Mouse (Mus musculus) c-Kit-positive CD71-positive TER-119-positive erythroid progenitor cells, embryonic 14.5 days (primary cell): Measurements from ENCODE around the gene Srsf10.

ENCODE experiments used
- DNase-seq: peaks from one replicate; pipeline ENCODE4 v3.0.0-alpha.2; 2013; ENCODE audit warnings: low spot score

The Srsf10 gene

DNA sequence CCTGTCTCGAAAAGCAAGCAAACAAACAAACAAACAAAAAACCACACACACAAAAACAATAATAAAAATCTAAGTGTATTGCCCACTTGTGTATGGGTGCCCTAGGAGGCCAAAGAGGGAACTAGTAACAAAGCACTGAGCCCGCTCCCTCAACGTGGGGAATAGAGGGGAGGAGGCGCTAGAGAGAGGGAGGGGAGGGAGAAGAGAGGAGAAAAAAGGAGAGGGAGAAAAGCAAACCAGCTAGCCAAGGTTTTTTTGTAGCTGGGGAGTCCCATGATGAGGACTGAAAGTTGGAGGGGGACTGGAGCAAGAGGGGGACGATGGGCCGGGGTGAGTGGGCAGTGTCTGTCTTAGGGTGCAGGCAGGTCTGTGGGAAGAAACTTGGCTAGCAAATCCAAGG is 467 bp upstream of the Srsf10 start:
- no peak for DNase-seq

DNA sequence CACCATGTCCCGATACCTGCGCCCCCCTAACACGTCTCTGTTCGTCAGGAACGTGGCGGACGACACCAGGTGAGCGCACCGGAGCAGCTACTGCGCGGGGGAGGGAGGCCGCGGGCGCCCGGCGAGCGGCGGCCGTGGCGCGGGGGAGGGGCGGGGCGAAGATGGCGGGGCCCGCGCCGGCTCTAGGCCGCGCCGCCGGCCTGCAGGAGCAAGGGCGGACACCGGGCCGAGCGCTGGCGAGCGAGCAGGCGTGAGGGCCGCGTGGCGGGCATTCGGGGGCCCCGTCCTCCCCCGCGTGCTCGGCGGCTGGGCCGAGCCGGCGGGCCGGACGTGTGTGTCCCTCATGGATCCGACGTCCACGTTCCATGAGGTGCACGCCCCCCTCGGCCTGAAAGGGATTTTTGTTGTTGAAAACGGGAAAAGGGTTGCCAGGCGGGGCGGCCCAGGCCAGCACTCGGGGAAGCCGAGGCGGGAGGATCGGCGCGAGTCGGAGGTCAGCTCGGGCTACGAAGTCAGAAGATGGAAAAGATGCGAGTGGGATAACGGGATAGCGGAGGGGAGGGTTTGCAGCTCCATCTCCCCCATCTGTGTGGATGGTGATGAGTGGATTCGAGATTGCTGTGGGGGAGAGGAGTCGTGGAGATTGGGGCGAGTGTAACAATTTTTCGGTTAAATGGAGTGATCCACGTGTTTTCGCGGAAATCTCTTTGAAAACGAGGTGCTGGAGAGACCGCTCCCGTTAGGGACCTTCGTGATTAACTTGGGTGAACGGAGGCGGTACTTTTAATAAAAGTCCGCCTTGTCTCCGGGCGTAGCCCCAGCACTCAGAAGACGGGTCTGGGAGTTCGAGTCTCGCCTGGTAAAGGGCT is 910 bp downstream of the Srsf10 start:
- peak; percentile 66 for DNase-seq

DNA sequence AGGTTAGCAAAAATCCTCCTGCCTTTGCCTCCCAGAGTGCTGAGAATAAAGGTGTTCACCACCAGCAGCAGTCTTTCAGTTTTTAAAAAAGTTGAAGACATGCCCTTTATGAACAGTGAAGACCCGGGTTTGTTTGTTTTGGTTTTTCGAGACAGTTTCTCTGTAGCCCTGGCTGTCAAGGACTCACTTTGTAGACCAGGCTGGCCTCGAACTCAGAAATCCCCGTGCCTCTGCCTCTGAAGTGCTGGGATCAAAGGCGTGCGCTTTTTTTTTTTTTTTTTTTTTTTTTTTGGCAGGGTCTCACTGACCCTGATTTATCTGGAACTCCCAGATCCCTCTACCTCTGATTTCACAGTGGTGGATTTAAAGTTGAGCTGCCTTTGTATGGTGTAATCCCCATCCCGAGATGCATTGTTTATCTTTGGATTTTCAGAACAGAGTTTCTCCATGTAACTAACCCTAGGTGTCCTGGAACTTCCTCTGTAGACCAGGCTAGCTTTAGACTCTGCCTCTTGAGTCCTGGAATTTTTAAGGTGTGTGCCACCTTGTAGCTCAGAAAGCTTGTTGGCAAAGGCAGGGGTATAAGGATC is 2.1 kb downstream of the Srsf10 start:
- no peak for DNase-seq

DNA sequence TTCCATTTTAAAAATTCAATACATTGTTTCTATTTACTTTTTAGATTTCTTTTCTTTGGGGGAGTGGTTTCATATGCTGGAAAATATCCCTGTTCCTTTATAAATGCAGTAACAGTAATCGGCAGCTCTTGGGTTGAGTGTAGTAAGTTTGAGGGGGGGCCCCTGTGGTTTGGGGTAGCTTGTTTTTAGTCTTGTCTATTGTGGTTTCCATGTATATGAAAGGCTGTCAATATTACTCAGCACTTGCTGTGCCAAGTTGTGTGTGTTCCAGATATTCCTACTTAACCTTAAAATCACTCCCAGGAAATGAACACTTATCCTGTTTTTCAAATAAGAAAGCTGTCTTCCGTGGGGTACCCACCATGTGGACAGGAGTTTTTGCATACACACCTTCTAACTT is 13.4 kb downstream of the Srsf10 start:
- no peak for DNase-seq

DNA sequence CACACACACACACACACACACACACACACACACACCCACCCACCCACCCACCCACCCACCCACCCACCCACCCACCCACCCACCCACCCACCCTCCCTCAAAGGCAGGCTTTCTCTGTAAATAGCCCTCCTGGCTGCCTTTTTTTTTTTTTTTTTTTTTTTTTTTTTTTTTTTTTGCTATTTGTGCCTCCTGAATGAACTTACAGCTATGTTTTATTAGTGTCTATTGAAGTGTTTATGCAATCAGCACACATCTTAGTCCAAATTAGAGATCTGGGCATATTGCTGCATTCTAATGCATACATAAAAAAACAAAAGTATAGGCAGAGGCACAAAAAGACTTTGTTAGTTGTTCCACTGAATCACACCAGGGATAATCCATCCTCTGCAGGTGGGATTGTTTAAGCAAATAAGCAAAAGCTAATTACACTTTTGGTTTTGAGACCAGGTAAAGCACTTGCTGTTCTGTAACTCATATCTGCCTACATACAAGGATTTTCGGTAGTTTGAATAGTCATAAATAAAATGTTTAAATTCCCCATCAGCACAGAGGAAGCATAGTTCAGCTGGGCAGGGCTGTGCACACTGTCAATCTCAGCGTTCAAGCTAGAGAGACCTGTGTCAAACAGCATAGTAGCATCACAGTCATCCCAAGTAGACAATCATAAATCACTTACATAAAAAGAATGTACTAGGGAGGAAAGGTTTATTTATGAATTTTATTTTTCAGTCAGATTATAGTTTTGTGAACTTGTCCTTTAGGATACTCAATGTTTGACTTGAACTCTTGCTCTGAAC is 14.9 kb downstream of the Srsf10 start:
- no peak for DNase-seq

DNA sequence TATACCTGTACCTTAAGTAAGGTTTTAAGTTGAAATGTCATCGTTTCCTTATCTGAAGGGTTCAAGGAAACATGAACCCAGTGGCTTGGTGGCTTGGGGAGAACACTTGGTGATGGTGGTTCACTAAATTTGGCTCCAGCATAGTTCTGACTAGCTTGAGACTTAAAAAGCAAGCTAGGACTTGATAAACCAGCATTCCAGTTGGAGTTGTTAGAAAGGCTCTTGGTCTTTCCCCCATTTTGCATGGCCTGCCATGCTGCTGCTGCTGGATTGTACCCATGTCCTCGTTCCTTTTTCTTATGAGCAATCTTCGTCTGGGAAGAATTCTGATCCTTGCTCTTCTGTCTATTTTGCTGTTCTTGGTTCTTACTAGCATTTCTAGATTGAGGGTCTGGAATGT is 16.5 kb downstream of the Srsf10 start:
- DNase-seq = no peak

DNA sequence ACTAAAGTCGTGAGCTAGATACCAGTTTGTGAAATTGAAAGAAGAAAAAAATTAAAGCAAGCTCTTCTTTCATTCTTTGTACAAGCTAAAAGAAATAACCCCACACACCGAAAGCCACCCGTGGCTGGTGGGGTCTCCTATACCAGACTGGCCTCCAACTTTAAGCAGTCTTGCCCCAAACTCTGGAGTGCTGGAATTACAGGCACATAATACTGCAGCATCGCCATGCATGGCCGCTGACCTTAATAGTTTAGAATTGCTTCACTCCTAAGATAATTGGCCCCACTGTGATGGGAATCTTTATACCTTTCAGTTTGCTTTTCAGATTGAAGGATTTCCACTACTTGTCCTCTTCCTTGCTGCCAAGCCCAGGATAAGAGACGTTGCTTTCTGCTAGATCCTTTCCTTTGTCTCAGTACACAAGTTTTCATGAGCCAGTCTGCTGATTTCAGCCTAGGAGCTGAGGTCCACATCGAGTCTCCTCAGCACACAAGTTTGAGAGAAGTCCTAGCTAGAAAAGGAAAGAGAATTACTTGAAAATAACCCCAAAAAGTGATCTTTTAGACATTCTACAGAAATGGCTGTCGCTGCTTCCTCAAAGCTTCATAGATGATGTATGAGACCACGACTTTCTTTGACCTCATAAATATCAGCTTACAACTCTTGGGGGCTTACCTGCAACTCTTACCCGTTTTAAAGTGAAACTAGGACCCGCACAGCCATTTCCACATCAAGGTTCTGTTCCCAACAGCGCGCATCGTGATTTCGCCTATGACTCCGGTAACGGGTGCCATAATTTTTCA is 17.2 kb downstream of the Srsf10 start:
- DNase-seq = no peak

DNA sequence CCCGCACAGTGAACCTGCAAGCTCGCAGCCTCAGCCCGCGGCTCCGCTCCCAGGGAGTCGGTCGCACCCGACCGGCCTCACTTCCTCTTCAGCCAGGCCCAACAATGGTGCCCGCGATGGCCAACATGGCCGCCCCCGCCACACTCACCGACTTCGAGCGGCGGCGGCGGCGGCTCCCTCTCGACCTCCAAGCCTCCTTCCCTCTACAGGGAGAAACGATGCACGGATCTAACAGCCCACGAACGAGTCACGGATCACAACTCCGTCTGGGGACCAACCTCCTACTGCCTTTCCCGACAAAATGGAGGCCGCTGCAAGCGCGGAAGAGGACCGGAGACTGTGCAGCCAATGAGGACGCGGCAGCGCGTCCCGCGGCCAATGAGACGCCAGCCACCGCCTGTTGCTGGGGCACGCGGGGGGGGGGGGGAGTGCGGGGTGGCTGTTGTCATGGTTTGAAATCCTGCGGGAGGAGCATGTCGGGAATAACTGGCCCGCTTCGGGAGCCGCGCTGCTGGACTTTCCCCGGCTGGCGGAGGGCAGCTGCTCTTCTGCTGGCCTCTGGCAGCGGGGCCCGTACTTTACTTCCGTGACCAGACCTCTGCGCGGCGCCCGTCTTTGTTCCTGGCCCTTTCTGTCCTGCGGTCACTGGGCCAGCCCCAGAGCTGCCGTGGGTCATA is 18.1 kb downstream of the Srsf10 start, which contains the start of gene Pnrc2:
Pnrc2 (minus strand) TSS at position 325 of the 677 bp plus-strand sequence.
- DNase-seq = peak; percentile 89

DNA sequence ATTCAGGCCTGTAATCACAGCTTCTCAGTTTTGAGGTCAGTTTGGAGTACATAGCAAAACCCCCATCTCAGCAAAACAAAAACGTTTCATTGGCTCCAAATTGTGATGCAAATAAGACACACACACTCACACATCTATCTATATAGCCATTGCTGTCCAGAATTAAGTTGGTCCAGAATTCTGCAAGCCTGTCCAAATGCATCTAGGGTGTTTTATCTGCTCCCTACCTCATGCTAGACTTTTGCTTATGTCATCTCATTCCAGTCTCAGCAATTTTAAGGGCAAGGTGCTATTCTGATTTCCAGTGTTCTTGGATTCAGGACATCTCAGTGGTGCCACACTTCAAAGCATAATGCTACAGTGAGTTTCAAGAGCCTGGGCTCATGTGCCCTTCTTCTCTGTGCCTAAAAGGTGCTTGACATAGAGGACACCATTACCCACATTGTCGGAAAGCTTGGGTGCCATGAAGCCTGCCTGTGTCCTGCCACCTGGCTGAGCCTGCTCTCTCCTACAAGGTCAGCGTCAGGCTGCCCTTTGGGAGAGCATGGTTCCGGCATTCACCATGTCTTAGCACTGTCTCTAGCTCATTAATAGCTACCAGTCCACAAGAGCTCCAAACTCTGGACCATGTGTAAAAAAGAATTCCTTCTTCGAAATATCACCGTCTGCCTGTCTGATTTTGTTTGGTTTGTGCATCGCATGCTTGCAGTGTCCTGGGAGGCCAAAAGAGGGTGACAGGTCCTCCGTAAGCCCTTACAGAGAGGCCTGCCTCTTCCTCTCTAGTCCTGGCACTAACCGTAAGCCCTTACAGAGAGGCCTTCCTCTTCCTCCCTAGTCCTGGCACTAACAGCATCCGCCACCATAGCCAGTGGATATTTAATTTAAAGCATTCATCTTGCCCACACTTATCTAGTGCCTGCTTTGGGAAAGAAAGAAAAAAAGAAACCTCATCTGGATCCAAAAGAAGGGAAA is 19.3 kb downstream of the Srsf10 start:
- DNase-seq = no peak

DNA sequence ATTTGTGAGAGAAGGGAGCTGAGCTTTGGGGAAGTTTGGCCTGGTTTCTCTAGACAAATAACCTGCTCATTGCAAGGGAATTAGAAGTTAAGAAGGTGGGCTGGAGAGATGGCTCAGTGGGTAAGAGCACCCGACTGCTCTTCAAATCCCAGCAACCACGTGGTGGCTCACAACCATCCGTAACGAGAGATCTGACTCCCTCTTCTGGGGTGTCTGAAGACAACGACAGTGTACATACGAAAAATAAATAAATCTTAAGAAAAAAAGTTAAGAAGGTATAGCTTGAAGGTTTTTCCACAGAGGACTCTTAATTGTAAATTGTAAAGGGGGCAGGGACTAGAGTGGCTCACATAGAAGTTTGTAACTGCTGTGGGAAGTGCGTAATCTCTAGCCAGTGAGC is 20.0 kb downstream of the Srsf10 start:
- DNase-seq = no peak

DNA sequence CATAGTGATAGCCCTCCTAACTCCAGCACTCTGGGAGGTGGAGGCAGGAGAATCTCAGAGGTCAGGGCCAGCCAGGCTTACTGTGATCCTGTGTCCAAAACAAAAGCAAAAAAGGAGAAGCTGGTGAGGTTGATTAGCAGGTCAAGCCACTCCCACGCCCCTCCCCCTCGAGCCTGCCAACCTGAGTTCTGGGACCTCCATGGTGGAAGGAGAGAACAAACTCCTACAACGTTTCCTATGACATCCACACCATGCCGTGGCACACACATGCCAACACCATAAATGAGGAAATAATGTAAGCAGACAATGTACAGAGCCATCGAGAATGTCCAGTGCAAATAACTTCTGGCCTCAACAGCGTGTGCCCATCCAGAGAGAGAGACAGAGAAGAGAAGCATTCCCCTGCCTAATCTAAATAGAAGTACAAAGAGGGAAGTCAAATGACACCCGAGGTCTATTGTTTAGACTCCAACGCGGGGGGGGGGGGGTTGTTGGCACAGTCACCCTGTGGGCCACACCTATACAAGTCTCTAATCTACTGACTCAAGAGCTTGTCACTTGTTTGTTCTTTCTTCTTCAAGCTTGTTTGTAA is 20.5 kb downstream of the Srsf10 start:
- peak; percentile 59 for DNase-seq

DNA sequence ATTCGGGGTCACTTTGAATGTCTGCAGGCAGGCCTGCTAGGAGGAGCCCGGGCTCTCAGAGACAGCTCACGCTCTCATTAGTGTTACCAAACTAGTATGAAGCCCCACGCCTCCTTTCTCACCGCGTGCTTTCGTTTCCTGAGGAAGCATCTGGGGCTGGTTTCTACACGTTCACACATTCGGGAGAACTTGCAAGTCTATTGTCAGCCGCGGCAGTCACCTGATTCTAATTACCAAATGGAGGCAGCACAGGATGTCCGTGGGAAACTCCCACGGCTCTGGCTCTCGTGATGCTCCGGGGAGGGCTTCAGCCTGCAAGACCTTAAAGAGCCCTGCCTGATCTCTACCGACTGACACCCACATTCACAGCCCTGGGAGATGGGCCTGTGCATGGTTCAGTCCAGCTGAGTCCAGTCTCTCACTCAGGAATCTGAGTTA is 21.1 kb downstream of the Srsf10 start:
- no peak for DNase-seq

DNA sequence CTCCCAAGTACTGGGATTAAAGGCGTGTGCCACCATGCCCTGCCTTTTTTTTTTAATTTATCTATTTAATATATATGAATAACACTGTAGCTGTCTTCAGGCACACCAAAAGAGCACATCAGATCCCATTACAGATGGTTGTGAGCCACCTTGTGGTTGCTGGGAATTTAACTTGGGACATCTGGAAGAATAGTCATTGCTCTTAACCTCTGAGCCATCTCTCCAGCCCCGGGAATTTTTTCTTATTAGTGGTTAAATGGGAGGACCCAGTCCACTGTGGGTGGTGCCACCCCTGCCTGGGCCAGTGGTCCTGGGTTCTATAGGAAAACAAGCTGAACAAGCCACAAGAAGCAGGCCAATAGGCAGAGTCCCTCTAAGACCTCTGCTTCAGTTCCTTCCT is 22.2 kb downstream of the Srsf10 start:
- DNase-seq = no peak

DNA sequence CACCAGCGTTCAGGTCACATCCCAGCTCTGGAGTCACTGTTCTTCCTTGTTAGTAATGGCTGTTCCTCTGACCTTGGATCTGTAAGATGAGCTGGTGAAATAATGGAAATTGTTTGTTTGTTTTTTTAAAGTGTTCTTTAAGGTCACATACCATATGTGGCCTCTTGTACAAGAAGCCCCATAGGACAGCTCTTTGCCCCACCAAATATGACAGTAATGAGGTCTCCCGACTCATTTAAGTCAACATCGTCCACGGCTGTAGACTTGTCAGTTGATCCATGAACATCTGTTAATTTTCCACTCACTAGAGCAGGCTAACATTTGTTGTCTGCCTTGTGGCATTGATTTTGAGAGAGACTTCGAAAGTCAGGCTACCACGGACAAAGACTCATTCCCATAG is 23.5 kb downstream of the Srsf10 start:
- no peak for DNase-seq

DNA sequence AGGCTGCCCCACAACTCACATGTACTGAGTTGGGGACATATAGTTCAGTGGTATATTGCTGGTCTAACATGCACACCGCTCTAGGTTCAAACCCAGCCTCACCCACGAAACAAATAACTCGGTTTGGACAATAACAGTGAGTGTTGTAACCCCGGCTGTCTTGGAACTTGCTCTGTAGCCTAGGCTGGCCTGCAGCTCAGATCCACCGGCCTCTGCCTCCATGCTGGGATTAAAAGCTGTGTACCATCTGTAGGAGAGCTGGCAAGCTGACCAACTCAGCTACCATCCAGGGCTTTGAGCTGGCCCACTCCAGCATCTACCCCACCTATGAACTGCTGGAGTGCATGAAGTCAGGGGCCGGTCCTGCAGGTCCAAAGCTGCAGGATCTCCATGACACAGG is 24.5 kb downstream of the Srsf10 start:
- DNase-seq = no peak

DNA sequence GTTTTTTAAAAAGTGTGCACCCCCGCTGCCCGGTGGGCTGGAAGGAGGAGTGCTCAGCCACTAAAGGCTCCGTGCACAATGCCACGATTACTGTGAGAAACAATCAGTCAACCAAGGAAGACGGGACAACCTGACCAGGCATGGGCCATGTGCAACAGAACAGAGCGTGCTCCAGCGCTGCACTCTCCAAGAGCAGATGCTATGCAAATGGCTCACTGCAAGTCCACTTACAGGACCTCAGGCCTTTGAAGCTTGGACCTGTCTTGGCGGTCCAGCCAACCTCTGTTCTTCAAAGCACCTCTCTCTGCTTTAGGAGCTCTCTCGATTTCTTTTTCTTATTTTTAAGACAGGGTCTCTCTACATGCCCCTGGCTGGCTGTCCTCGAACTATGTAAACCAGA is 25.0 kb downstream of the Srsf10 start:
- no peak for DNase-seq

DNA sequence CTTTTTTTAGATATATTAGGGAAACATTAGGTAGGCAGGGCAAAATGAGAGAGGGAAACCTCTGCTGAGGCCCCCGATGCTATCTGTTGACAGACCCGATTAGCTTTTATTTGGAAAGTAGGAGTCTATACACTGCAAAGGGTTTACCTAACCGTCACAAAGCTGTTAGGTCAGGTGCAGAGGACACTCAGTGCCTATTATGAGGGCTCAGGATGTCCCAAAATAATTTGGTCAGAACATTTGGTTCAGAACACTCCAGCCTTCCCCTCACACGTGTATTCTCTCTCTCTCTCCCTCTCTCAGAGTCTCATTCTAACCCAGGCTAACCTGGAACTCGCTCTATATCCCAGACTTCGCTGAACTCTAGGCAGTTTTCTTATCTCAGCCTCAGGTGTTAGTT is 26.5 kb downstream of the Srsf10 start:
- no peak for DNase-seq

DNA sequence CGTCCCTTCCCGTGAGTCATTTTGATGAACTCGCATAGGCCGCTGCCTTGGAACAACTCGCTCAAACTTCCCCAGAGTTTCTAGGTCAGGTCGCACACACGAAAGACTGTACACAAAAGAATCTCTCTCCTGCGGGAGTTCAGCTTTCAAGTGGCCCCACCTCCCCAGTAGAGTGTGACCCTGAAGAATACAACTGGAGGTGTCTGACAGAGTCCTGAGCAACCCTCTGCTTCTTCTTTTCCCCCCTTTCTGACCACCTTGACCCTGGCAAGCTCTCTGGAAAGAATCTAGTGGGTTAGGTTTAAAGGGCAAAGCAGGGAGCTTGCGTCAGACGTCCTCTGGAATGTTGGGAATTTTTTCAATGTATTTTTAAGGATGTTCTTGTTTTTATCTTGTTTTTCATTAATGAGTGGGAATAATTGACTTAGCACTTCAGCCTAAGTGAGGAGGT is 27.9 kb downstream of the Srsf10 start:
- DNase-seq = no peak

DNA sequence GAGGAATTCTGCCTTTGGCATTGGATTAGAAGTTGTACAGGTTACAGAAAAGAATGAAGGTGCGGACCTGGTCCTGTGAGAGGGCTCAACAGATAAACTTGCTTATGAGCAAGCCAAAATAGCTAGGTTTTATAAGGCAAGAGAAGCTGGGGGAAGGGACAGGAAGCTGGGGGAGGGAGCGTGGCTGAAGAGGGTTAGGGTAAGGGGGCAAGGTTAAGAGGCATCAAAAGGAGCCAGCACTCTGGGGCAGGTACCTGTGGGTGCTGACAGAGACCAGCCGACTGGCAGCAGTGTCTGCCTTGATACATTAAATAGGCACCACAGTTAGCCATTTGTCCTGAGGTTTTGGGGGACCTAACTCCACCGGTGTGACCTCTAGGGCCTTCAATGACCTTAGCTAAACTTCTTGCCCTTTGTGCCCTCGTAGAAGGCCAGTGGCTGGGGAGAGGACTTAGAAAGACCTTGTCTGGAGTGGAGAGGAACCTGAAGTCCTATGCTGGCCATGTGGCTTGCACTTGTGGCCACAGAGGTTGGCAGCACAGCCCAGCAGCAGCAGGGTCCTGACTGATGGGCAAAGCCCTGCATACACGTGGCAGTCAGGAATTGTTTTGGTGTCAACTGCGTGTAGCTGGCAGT is 28.5 kb downstream of the Srsf10 start:
- DNase-seq = no peak
